Mouse (Mus musculus): ENCODE measurements around the gene Plxdc2.

Gene Plxdc2

GRCm38 (mm10) chr2:16576566-16576965 is 220.5 kb downstream of the Plxdc2 start:
- DNase-seq, result no peak

- no peak for DNase-seq
Observed at GRCm38 (mm10) chr2:16578153-16578552, 222.0 kb downstream of the Plxdc2 start.

DNA sequence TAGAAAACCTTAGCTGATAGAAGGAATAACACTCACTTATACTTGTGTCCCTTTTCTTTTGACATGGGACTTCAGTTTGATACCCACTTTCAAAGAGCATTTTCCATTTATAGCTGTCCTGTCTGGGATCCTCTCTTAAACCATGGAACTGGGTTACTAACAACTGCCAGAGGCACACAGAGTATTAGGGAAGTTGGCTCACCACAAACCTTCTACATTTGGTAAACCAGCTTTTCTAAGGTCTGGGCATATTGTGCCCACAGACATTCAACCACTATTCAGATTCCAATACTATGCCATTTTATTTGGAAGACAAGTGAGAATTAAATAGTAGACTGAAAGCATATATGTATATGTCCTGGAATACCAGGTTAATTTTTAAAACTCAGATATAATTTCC is 232.4 kb downstream of the Plxdc2 start:
- no peak for DNase-seq

DNA sequence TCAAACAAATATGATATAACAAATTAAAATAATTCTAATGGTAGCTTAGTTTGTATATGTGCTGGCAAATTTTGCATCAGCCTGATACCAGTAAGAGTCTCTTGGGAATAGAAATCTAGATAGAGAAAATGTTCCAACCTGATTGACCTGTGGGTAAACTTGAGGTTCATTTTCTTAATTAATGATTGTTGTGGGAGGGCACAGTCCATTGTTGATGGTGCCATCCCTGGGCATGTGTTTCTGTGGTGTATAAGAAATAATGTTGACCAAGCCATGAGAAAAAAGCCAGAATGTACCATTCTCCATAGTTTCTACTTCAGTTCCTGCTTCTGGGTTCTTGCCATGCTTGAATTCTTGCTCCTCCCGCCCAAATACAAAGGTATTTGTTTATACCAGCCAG is 239.3 kb downstream of the Plxdc2 start:
- no peak for DNase-seq

- DNase-seq, result no peak
Observed at GRCm38 (mm10) chr2:16598231-16598630, 242.1 kb downstream of the Plxdc2 start.

- DNase-seq, result no peak
Observed at GRCm38 (mm10) chr2:16604291-16604690, 248.2 kb downstream of the Plxdc2 start.

- DNase-seq, result no peak
Observed at GRCm38 (mm10) chr2:16607792-16608586, 251.9 kb downstream of the Plxdc2 start.

GRCm38 (mm10) chr2:16642061-16642460 is 286.0 kb downstream of the Plxdc2 start:
- no peak for DNase-seq

GRCm38 (mm10) chr2:16651713-16652112 is 295.6 kb downstream of the Plxdc2 start:
- no peak for DNase-seq

GRCm38 (mm10) chr2:16664516-16664915 is 308.4 kb downstream of the Plxdc2 start:
- DNase-seq, result no peak

GRCm38 (mm10) chr2:16668391-16668790 is 312.3 kb downstream of the Plxdc2 start:
- no peak for DNase-seq

DNA sequence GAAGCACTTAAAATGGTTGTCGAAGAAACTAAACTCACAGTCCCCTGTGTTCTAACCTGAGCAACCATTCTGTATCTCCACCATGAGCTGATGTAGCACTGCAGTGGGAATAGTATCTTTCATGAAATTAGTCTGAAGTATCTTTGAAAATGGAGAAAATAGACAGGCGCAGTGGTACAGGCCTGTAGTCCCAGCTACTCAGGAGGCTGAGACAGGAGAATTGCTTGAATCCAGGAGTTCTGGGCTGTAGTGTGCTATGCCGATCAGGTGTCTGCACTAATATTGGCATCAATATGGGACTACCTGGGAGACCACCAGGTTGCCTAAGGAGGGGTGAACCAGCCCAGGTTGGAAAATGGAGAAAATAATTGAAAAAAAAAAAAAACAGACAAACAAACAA is 326.8 kb downstream of the Plxdc2 start:
- no peak for DNase-seq

DNA sequence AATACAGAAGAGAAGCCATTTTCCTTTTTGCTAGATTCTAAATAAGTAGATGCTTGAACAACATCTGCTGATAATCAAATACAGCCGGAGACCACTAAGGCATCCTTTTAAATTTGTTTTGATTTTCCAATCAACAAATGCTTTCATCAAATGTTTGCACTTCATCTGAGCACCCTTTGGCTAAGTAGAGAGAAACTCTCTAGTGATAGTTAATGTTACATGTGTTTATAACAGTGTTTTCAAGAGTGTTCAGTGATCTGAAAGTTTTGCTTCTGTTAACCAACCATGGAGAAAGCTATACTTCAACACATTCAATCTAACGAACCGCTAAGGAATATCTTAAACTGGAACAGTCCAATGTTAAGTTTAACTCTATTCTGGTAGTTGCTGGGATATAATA is 327.6 kb downstream of the Plxdc2 start:
- DNase-seq, result no peak

DNA sequence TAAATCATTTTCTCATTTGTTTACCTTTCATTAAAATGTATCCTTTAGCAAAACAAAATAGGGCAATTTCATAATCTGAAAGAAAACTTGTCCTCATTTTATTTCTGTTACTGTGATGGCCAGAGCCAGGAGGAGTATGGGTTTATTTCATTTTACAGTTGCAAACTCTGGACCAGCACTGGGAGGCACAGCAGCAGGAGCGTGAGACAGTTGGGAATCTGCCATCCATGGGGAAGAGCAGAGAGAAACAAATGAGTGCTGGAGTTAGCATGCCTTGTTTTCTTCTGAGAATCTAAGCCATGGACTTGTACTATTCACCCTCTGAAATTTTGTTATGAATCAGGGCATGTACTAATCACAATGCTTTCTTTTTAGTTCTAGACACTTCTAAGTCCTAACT is 328.4 kb downstream of the Plxdc2 start:
- no peak for DNase-seq

GRCm38 (mm10) chr2:16696390-16696789 is 340.3 kb downstream of the Plxdc2 start:
- no peak for DNase-seq

GRCm38 (mm10) chr2:16697181-16697580 is 341.1 kb downstream of the Plxdc2 start:
- no peak for DNase-seq

DNA sequence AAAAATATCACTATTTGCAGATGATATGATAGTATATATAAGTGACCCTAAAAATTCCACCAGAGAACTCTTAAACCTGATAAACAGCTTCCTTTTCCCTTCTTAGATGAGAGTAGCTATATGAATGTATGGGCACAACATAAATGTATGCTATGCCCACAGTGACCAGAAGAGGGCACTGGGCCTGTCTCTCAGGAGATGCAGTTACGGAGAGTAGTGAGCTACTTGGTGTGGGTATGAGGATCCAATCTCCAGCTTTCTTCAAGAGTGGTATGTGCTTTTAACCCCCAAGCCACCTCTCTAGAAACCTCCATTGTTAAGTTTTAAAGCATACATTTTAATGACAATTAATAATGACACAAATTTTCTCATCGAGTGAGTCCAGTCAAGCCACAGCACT is 350.1 kb downstream of the Plxdc2 start:
- DNase-seq, result no peak

DNA sequence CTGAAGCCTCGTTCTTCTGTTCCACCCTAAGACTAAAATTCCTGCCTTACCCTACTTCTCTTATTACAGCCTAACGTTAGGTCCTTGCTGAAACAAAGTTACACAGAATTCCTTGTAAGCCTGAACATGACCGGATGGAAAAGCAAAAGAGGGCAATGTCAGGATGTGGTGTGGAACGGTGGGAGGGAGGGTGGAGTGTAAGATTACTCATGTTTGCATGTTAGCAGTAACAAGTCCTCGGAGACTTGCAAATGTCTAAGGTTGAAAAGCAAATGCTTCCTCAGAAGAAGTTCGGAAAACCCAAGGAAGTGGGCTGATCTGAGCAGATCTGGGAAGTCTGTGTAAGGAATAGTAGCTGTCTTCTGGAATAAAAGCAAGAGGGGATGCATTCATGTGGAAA is 353.8 kb downstream of the Plxdc2 start:
- no peak for DNase-seq

DNA sequence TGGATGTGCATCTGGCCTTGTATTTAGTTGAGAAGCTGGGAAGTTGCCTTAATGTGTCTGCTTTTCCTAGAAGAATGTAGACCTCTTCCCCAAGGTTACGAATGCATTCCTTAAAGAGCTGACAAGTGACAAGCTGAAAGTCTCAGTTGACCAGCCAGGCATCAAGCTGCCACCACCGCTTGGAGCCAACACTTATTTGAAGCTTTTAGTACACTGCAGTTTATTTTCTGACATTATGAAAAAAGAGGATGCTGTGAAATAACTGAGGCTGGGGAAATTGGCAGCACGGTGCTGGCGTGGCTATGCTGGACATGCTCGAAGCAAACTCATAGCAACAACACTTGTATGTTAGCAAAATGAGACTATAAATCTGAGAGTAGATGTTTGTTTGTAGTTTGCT is 374.9 kb downstream of the Plxdc2 start:
- no peak for DNase-seq

- DNase-seq, result no peak
Observed at GRCm38 (mm10) chr2:16734381-16734780, 378.3 kb downstream of the Plxdc2 start.

DNA sequence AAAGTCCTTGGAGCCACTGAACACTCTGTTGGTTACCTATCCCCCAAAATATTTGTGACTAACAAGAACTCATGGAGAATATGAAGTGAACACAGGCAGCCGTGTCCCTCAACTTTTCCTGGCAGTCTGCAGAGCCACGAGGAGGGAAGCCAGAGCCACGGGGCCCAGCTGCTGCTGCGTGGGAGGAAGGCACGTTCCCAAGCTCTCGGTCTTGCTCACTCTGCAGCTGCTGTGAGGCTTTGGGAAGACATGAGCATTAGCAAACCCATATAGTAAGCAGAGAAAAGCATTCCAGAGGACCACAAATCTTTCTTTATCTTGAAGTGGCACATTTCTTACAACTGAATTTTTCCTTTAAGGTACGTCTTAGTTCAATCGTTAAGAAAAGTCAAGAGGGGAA is 382.1 kb downstream of the Plxdc2 start:
- peak; percentile 22 for DNase-seq

GRCm38 (mm10) chr2:16741813-16742212 is 385.7 kb downstream of the Plxdc2 start:
- no peak for DNase-seq

DNA sequence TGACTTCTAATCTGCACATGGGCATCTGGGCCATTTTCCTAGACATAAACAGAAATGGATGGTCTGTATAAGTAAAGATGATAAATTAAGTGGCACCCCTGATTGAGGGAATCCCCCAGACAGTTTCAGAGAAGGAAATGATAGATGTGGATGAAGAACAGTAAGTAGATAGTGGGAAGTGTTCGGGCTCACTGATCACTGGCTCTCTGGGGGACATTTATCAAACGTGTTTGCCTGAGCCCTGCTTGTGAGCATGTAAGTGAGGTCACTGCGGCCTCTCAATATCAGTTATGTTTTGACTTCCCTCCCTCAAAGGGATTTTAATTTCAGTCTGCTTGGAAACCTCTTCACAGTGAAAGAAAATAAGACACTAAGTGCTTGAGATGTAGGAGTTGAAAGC is 387.5 kb downstream of the Plxdc2 start:
- no peak for DNase-seq

- DNase-seq, result no peak
Observed at GRCm38 (mm10) chr2:16749302-16749909, 393.3 kb downstream of the Plxdc2 start.

DNA sequence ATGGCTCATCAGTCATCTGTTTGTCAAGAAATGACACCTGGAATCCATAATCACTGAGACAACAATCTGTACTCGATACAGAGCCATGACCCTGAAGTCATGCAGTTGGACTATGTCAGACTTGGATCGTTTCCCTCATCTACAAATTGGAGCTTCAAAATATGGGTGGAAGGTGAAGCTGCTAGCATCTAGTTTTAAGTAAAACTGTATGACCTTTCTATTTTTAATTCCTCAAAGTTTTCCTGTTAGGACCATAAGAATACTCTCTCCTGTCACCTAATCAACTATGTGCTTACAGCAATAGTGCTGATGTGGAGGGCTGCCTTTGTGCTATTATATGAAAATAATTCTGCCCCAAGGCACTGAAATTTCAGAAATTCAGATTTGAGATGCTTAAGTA is 401.1 kb downstream of the Plxdc2 start:
- DNase-seq, result no peak
